Mouse (Mus musculus) cerebellum, adult 8-10 months (tissue): ENCODE measurements around the gene Creb5.

ENCODE experiments used
- DNase-seq: peaks from one replicate; pipeline ENCODE4 v3.0.0; 2022

The Creb5 gene

GRCm38 (mm10) chr6:53604386-53604785 lies 317.3 kb downstream of the Creb5 start:
- DNase-seq = no peak

DNA sequence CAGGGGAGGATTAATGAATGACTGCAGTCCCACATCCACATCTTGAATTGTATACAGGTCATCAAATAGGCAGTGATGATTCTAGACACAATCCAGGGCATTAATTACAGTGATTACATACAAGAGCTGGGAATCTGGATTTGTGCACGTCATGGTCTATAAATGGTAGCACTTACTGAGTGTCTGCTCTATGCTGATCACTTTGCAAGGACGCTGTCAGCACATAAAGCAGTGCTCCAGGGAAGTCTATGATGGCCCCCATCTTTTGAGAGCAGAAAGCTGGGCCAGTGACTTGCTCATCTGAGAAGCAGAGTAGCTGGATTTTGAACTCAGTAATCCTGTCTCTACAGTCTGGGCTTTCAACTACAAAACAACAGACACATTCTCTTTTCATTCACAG lies 318.1 kb downstream of the Creb5 start:
- no peak for DNase-seq

- no peak for DNase-seq
These were observed 324.4 kb downstream of the Creb5 start for GRCm38 (mm10) chr6:53611451-53611945.

GRCm38 (mm10) chr6:53612681-53613080 lies 325.6 kb downstream of the Creb5 start:
- DNase-seq = no peak

- no peak for DNase-seq
These were observed 328.6 kb downstream of the Creb5 start for GRCm38 (mm10) chr6:53615440-53616211.

GRCm38 (mm10) chr6:53618164-53618563 lies 331.1 kb downstream of the Creb5 start:
- DNase-seq = no peak

- DNase-seq = no peak
These were observed 332.6 kb downstream of the Creb5 start for GRCm38 (mm10) chr6:53619676-53620075.

DNA sequence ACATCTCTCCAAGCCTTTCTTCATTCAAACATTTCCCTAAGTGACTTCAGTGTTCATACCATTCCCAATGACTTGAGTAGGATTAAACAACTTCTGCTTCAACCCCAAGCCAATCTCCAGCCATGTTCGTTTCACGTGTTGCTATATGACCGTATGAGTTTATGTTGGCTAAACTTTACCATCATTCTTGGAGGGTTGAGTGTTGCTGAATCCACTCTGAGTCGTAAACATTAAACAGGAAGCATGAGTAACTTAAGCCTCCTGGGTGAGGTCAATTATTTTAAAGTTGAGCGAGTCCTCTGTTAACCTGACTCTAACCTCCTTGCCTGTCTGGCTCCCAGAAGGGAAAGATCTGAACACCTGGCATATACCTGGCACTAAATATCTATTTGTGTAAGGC lies 334.2 kb downstream of the Creb5 start:
- DNase-seq = no peak

- DNase-seq = no peak
These were observed 337.6 kb downstream of the Creb5 start for GRCm38 (mm10) chr6:53624455-53625276.

- no peak for DNase-seq
These were observed 339.0 kb downstream of the Creb5 start for GRCm38 (mm10) chr6:53626044-53626443.

GRCm38 (mm10) chr6:53628714-53629113 lies 341.6 kb downstream of the Creb5 start:
- no peak for DNase-seq

- DNase-seq = no peak
These were observed 348.4 kb downstream of the Creb5 start for GRCm38 (mm10) chr6:53635453-53635852.

- DNase-seq = peak; percentile 25
These were observed 350.6 kb downstream of the Creb5 start for GRCm38 (mm10) chr6:53637356-53638351.

- no peak for DNase-seq
These were observed 354.8 kb downstream of the Creb5 start for GRCm38 (mm10) chr6:53641633-53642605.

DNA sequence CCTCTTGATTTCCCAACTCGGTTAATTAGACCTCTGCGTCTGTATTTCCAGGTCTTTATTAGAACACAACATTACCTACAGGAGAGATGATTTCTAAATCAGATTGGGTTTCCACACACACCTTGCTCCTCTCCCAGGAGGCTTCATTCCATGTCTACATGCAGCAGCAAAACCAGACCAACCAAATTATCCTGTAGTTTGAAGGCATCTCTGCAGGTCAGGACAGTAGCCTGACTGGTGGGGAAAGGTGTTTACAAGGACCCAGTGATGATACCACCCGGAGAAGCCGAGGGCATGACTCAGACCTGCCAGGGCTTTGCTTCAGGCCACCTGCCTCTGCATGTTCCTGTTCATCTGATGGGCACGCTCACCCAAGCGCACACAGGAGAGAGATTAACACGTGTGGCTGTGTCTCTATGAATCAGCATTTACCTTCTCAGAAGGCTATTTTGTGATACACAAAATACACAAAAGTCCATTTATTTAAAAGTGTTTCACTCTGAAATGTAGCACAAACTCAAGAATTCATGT lies 355.8 kb downstream of the Creb5 start:
- peak; percentile 6 for DNase-seq

DNA sequence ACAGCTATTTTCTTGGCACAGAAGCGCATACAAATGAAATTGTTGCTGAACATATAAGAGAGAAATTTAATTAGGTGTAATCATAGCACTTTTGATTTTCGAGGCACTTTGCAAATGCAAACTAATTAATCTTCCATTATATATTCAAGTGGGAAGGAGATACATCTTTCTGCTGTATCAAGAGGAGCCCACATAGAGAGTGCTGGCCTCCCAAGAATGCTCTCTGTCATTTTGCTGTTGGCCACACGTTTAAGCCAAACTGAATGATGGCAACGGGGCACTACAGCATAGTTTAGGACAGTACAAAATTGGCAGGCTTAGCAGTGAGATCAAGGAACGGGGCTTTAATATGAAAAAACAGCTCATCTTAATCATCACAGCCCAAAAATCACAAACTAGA lies 356.4 kb downstream of the Creb5 start:
- no peak for DNase-seq

DNA sequence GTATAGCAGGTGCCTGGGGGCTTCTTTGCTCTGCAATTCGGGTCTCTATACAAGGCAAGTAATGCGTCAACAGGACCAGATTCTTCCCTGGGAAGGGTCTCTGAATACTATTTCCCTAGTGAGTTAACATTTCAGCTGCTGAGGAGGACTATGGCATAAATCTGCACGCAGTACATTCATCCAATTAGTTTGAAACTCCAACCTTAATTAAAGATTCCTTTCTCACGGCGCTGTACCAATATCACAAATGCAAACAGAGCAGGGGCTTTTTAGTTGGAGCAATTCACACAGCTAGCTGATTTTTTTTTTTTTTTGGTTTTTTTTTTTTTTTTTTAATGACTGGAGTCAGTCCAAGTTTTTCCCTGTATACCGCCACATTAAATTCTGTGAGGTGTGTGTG lies 357.0 kb downstream of the Creb5 start:
- DNase-seq = no peak

- DNase-seq = no peak
These were observed 357.9 kb downstream of the Creb5 start for GRCm38 (mm10) chr6:53644971-53645370.

GRCm38 (mm10) chr6:53649782-53650181 lies 362.7 kb downstream of the Creb5 start:
- DNase-seq = no peak

DNA sequence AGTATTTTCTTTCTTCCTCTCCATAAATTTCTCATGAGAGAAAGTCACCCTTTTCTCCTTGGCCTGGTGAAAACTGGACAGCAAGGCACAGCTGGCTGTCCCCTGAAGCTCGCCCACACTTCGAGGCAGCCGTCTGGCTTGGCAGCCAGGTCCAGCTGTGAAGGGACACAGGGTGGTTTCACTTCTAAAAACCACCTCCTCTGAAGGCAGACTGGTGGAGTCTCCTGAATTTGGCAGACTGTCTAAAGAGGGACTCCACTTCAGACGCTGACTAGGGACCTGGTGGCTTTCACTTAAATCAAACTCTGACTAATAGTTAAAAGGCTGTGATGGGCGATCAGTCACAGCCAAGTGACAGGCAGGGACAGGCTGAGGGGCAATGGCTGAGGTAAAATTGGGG lies 365.6 kb downstream of the Creb5 start:
- DNase-seq = no peak

GRCm38 (mm10) chr6:53653706-53654360 lies 366.8 kb downstream of the Creb5 start:
- DNase-seq = no peak
